Mouse (Mus musculus): ENCODE results near the gene Cdh22. TPM values are rescaled to one million over a fixed set of nuclear protein-coding genes. Genes with fewer than 3 reads are reported as not detected.

The Cdh22 gene
- total RNA-seq, 1 experiment from 2014 or later: 1.2 TPM

DNA sequence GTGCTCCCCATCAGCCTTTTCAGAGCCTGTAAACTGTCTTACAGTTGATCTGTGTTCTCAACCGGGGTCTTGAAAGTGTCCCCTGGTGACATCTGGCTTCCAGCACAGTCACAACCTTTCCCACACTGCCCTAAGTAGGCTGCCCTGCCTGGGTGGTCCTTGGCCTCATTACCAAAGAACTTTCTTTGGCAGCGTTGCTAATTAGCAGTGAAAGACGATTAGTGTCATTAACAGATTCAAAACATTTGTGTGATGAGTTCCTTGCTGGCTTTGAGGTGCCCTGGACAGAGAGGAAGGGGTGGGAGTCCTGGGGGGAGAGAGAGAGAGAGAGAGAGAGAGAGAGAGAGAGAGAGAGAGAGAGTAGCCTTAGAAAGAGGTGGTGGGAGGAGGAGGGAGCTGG, 14.3 kb upstream of the Cdh22 start:
- DNase-seq: no peak

DNA sequence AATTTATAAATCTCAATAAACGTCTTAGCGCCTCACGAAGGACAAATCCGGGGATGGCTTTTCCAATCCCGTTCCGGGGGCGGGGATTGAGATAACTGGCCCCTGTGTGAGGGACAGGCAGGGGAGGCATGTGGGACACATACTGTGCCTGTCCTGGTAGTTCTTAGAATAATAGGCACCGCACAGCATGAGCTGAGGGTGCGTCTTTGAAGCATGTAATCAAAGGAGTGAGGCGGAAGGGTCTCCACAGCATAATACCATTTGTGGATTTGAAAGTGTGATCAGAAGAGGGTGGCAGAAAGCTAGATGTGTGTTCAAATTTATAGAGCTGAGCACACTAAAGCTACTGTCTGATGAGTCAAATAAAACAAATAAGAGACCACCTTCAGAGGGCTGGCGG, 11.7 kb upstream of the Cdh22 start:
- DNase-seq: no peak

DNA sequence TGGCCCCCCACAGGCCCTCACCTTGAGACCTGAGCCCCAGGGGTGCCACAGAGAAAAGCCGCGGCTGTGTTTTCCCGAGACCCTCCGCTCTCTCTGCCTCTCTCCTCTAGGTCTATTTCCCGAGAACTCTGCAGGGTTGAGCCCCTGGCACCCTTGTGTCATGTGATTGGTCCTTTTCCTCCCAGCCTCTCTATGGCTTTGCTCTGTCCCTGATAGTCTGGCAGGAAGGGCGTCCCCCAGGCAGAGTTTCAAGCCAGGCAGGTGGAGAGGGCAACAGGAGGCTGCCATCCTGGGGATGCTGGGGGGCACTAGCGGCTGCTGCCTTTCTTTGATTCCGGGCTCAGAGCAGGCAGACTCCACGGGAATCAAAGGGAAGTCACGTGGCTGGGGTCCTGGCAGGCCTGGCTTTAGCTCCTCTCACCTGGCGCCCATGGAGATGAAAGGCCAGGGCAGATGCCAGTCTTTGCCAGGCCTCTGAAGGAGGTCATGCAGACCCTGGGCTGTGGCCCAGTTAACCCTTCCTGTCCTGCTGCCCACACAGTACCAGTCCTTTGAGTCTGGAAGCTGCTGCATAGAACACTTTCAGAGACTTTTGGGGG, 8.6 kb upstream of the Cdh22 start:
- DNase-seq: no peak

DNA sequence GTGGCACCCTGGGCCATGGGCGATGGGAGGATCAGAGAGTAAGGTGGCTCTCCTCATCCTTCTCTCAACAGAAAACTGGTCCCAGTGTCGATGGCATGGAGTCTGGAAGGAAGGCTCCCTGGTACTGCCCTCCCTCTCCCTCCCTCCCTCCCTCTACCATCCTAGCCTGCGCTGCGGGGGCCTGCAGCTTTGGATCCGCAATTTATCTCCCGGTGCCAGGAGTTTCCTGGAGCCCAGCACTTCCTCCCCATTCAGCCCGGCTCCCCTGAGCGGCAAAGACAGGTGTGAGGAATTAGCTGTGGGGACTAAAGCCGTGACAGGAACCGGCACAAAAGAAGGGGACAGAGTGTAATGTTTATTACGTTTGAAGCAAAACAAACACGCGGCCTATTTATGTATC, 7.9 kb upstream of the Cdh22 start:
- no peak for DNase-seq

DNA sequence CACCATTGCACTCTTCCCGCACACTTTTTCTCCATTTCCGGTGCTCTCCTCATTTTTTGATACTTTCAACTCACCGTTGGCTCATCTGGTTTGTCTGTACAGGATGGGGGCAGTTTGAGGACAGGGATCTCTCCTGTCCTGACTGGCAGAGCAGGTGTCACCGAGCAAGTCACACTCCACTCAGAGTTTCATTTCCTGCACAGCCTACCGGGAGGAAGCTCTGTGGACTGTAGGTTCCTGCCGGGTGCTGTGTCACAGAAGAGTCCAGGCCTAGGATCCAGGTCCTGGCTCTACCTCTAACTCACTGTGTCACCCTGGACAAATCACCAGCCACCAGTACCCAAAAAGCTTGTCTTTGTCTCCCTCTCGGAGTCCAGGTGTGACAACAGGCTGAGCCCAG, 7.1 kb upstream of the Cdh22 start:
- DNase-seq: no peak

DNA sequence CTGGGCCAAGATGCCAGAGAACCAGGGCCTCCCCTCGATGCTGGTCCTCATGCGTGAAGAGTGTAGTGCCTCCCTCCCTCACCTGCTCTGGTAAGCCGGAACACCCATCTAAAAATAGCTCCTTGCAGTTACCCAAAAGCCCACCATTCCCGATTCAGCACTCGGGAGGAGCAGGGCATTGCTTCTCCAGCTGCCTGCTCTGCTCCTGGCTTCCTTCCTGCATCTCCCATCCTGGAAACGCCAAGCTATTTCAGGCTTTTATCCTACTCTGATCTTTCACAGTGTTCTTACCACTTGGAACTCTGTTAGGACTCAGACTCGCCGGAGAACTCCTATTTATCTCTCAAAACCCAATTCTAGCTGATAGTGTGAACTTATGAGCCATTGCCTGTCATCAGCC, 5.7 kb upstream of the Cdh22 start:
- no peak for DNase-seq

DNA sequence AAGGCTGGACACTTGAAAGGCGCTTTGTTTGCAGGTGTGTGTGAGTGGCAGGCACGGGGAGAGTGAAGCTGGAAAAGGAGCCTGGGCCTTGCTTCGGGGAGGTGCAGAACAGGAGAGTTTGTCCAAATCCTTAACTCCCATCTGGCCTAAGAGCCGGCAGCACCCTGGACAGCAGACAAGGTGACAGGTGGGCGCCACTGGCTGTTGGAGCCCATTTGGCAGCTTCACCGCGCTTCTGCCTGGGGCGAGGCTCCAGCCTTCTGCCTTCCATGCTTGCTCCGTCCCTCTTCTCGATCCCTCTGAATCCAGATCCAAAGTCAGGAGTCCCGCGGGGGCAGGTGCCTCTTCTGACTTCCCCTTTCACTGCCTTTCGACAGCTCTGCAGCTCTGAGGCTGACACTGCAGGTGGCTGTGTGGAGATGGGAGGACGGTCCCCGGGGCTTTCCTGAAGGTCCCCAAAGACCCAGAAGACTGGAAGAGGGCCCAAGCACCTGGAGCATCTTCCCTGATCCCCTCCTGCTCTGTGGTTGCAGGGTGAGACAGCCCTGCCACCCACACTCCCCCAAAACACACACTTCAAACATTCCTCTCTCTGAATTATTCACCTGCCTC, 5.0 kb upstream of the Cdh22 start:
- no peak for DNase-seq

DNA sequence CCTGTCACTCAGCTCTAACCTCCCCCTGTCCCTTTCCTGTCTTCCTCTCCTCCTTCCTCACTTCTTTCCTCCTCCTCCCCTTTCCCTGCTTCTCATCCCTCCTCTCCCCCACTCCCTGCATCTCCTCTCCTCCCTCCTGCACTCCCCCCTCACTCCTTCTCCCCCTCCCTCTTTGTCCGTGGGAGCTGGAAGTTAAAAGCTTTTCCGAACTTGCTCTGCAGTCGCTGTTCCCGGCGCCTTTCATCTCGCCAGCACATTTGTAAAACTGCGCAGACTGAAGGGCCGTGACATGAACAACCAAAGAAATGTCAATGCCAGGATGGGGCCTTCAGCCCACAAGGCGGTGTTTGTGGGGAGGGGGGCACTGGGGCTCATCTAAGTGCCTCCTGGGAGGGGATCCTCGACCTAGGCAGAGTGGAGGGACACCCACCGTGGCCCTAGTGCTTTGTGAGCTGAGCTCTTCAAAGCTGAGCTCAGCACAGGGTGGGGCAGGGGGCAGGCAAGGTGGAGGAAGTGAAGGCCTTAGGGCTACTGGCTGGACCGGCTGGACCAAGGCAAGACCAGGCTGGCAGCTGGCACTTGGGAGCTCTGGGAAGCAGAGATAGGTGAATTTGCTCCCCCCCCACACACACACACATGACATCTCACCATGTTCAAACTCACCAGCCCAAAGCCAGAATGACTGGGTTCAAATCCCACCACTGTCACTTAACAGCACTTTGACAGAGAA, 3.9 kb upstream of the Cdh22 start:
- no peak for DNase-seq

DNA sequence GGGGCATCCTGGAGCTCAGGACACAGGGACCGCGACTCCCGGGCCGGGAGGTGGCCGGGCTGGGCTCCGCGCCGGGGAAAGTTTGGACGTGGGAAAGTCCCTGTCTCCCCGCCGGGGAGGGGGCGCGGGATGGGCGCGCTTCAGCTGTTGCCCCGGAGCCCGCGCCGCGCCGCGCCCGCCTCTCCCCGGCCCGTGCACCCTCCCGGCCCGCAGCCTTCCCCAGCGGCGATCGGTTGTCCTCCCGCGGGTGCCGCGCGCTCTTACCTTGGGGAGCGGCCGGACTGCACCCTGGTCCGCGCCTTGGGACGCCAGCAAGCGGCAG, 401 bp downstream of the Cdh22 start:
- no peak for DNase-seq

DNA sequence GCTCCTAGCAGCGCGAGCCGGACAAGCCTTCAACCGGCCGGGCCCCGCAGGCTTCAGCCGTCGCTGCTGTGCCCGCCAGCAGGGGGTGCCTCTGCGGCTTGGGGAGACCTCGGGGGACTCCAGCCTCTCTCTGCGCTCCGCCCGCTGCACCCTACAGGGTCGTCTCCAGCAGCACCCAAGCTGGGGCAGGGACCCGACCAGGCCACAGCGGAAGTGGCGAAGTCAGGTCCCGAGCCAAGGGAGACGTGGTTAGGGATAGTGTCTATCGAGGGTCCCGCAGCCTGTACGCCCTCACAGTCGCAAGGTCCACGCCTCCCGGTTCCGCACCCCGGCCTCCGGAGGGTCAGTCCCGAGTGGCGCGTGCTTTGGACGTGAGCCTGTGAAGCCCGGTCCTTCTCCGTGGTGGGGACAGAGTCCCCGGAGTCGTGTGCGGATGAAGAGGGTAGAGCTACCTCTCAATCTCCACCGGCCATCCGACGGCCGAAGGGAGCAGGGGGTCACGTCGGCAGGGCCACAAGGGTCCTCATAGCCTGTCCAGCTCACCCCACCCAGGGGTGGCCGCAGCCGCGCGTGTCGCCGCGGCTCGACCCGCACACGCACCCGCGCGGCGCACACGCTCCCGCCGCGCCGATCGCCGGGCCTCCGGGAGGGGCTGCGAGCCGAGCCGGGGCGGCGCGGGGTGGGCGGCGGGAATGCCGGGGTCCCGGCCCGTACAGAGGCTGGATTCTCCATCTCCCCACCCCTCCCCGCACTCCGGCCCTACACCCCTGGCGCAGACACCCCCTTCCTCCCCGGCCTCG, 962 bp downstream of the Cdh22 start:
- peak; percentile 79 for DNase-seq

DNA sequence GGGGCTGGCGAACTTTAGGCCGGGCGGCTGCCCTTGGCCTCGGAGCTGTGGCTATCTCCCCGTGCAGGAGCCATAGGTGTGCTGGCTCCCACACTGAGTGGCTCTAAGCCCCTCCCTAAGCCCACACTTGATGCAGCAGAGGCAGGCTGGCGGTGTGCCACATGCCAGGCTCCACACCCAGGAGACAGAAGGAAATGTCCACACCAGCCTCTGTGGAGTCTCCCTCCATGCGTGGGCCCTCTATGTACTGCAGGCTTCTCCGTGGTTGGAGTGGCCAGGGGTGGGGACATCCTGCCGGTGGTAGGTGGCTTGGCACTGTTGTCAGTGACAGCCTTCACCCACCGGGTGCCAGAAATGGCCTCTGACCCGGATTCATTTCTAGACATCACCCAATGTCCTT, 5.6 kb downstream of the Cdh22 start:
- DNase-seq: no peak

DNA sequence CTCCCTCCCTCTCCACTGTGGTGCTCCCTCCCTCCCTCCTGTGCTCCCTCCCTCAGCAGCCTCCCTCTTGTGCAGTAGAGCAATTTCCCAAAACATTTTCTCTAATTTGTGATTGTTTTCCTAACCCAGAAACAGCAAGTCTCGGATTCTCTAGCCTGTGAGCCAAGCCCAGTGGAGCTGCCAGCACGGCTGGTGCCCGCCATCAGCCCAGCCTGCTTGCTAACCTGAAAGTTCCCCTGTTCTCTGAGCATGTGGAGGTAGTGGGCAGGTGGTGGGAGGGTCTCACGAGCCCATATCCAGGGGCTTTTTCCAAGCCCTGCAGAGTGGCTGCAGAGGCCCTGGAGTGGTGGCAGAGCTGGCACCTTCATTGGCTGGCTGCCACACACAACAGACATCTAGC, 10.8 kb downstream of the Cdh22 start:
- no peak for DNase-seq

DNA sequence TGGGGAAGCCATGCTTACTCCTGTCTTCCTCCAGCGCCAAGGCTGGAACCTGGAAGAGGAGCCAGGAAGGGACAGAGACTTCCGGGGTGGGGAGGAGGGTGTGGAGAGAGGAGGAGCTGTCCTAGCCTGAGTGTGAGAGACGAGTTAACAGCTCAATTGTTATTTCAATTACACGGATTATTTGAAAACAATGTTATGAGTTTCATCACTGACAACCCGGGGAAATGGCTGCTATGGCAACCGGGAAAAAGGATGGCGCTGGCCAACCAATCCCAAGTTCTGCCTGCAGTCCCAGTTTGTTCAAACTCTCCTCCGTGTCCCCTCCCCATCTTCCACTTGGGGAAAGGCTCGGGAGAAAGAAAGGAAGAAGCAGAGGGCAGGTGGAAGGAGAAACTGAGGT, 12.7 kb downstream of the Cdh22 start:
- DNase-seq: no peak

DNA sequence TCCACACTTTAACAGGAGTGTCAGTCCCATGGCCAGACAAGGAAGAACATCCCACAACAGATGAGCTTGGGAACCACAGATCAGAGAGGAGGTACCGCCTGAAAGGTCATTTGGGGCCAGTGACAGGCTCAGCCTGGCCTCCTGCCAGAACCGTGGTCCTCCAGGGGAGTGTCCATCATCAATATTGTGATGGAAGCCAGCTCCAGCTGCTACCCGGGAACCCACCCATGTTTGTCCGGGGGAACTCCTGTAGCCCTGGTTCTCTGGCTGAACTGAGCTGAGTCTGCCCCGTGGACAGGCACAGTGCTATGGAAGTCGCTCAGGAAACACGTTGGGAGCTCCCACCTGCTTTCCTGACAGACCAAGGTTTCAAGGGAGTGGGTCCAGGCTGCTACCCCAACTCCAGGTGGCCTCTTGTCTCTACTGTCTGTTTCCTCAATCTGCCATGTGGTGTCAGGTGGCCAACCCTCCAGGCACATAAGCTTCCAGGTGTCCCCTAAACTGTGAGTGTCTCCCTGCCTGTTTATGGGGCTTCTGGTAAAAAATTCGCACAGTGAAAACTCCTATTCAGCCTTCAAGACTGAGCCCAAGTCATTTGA, 14.2 kb downstream of the Cdh22 start:
- no peak for DNase-seq

DNA sequence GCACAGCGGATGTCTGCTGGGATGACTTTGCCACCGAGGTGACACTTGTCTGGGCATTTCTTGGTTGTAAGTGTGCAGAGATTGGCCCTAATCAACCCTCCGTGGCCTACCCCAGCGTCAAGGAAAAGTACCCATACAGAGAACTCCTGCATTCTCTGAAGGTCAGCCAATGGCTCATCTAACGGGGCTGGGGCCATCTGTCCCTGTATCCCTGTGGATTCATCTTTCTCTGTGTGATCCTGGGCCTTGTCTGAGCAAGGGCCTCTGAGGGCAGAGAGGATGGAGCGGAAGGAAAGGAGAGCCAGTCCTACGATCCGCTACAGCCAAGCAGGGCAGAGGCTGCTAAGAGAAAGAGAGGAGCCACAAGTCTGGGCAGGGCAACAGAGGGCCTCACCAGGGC, 15.7 kb downstream of the Cdh22 start:
- no peak for DNase-seq

DNA sequence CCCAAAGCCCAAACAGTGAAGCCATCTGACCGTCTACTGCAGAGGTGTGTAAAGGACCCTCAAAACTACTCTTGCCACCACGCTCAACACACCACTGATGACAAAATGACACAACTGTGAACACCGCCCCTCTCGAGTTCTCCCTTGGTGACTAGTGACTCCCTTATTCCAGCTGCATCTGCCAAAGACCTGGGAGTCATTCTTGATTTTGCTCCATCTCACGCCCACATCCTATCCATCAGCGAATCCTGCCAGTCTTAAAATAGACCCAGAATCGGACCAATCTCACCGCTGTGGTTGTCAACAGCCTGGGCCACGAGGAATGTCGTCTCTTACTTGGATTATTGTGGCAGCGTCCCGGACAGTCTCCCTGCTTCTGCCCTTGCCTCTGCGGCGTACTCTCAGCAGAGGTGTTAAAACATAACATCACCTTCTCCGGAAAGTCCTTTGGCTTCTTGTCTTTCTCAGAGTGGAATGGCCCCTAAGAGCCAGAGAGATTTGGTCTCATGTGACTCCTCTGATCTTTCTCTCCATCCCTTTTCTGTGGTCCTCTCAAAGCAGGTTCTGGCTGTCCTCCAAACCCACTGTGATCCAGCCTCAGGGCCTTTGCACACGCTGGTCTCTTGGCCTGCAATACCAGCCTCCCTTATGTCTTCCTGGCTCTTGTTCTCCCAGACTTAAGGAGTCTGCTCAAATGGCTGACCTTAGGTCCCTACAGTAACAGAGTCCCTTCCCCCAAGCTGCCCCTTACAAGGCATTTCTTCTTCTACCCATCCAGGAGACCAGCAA, 17.1 kb downstream of the Cdh22 start:
- no peak for DNase-seq

DNA sequence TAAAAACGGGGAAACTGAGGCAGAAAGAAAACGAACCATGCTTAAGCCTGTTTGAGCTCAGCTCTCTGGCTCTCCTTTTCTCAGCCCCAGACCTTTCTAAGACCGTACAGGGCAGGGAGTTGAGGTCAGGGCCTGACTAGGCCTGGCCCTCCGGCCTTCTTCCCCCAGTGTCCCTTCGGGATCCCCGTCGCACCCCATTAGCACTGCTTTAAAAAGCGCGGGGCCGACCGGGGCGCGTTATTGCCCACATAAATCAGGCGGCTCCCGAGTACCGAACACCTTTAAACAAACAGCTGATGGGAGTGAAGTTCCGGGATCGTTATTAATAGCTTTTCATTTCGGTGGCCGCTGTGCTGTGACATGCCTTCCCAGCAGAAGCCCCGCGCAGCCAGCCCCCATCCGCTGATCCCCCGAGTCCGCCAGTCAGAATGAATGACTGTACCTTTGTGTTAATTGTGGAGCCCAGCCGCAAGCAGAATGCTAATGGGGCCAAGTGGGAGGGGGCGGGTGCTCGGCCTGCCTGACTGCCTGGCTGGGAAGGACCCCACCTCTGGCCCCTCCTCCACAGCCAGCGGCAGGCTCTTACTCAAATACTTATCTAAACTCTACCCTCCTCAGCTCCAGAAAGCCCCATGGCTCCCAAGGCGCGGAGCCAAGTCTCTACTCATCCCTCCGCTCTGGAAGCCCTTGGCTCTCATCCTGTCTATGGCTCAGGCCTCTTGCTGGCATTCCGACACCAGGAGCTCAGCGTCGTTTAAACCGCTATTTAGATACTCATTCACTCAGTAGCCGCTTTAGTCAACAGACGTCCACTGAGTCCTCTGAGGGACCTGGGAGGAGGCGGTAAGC, 19.3 kb downstream of the Cdh22 start:
- DNase-seq: peak; percentile 62

DNA sequence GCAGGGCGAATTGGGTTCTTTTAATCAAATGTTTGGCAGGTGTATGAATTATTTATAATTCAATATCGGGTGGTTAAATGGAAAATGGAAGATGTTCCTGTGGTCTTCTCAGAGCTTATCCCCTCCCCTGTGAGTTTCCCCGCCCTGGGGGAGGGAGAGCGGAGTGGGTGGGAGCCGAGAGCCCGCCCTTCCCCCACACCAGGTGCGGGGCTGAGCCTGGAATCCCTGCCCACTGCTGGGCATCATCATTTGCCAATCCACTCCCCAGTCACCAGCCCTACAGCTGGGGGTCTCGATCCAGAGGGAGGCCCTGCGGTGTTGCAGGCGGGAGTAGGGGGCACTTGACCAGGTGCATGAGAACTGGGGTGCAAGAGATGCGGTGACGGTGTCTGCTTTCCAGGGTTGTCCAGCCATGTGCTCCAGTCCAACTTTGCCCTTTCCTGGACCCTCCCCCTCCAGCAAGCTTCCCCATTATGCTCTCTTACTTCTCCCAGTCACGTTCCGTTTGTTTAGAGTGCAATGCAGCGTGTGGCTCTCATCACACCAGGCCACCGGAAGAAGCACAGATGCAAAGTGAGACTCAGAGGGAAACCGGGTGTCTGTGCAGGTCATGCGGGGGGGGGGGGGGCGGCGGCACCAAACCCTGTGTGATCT, 23.1 kb downstream of the Cdh22 start:
- no peak for DNase-seq

DNA sequence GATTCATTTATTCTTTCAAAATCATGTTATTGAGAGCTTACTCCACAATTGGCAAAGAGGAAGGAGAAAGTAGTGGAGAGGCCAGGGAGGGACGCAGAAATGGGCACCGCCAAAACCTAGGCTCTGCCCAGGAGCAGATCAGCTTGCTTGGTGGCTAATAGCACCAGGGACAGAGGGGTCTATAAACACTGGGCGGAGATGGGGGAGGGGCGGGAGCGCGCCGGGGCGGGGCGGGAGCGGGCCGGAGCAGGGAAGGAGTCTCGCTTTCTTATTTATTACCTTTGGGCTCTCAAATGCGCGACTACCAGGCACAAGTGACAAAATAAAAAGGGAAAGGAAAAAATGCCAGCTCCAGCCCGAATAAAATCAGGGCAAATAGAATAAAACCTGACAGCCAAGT, 23.7 kb downstream of the Cdh22 start:
- no peak for DNase-seq

DNA sequence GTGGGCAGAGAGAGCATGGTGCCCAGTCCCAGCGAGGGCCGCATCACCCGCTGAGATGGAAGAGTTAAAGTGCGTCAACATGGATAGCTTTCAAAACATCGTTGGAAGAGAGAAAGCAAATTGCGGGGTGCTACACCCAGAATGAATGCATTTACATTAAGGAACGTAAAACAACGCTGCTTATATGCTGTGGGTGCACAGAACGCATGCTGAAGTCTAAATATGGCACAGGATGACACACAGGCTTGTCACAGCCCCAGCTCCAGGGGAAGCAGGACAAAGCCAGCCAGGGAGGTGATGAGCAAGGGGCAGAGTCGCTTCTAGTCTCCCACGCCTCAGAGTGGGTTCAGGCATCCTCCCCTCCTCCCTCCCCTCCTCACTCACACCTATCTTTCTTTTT, 27.0 kb downstream of the Cdh22 start:
- DNase-seq: no peak

DNA sequence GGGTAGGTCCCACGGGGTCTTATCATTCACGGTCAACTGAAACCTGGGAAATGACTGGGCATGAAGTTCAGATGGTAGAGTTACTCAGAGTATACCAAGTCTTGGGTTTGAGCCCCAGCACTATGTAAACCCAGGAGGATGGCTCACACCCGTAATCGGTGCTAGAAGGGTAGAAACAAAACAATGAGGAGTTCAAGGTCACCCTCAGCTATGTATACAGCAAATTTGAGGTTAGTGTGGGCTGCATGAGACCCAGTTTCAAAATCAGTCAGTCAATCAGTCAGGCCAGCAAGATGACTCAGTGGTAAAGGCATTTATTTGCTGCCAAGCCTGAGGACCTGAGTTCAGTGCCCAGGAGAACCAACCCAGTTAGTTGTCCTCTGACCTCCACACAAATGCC, 27.6 kb downstream of the Cdh22 start:
- DNase-seq: no peak
